Mouse (Mus musculus) frontal cortex, postnatal 36 days (tissue): ENCODE measurements around the gene Osr1.

ENCODE experiments used
- DNase-seq, 2 experiments: peaks; one replicate each; pipeline ENCODE4 v3.0.0; 2022; ENCODE audit warnings: low spot score in 2 of 2

Osr1 gene

GRCm38 (mm10) chr12:9569971-9570370 is at the start of gene Osr1:
TSS of gene Osr1 (plus strand) at chr12:9570116.
- peak; percentile 59 to 65 for DNase-seq

GRCm38 (mm10) chr12:9550328-9550727 is 19.6 kb upstream of the Osr1 start:
- DNase-seq = no peak

- no peak for DNase-seq
Measured at GRCm38 (mm10) chr12:9564956-9565355, 5.0 kb upstream of the Osr1 start.

GRCm38 (mm10) chr12:9570496-9570995 is 630 bp downstream of the Osr1 start:
- DNase-seq = no peak

- no peak for DNase-seq
Measured at GRCm38 (mm10) chr12:9571276-9571940, 1.5 kb downstream of the Osr1 start.

- DNase-seq = no peak
Measured at GRCm38 (mm10) chr12:9572022-9572421, 2.1 kb downstream of the Osr1 start.

- no peak for DNase-seq
Measured at GRCm38 (mm10) chr12:9573682-9574081, 3.8 kb downstream of the Osr1 start.

GRCm38 (mm10) chr12:9574244-9574871 is 4.4 kb downstream of the Osr1 start:
- DNase-seq = no peak

- DNase-seq = no peak
Measured at GRCm38 (mm10) chr12:9575158-9576042, 5.5 kb downstream of the Osr1 start.

- no peak for DNase-seq
Measured at GRCm38 (mm10) chr12:9576043-9576538, 6.2 kb downstream of the Osr1 start.

- DNase-seq = no peak
Measured at GRCm38 (mm10) chr12:9577610-9578009, 7.7 kb downstream of the Osr1 start.

GRCm38 (mm10) chr12:9578591-9578990 is 8.7 kb downstream of the Osr1 start:
- no peak for DNase-seq

- DNase-seq = no peak
Measured at GRCm38 (mm10) chr12:9579301-9580030, 9.6 kb downstream of the Osr1 start.

GRCm38 (mm10) chr12:9580041-9580905 is 10.4 kb downstream of the Osr1 start:
- no peak for DNase-seq

- no peak for DNase-seq
Measured at GRCm38 (mm10) chr12:9581011-9581410, 11.1 kb downstream of the Osr1 start.

- DNase-seq = no peak
Measured at GRCm38 (mm10) chr12:9581506-9581905, 11.6 kb downstream of the Osr1 start.

GRCm38 (mm10) chr12:9582248-9582995 is 12.5 kb downstream of the Osr1 start:
- no peak for DNase-seq

GRCm38 (mm10) chr12:9583380-9583779 is 13.5 kb downstream of the Osr1 start:
- no peak for DNase-seq

- DNase-seq = peak; percentile 38 to 45
Measured at GRCm38 (mm10) chr12:9584366-9585084, 14.6 kb downstream of the Osr1 start.
